Mouse (Mus musculus) lung, embryonic 15.5 days (tissue): Measurements from ENCODE around the gene Wdr18. TPM values are rescaled to one million over a fixed set of nuclear protein-coding genes. Genes with fewer than 3 reads are reported as not detected.

Experiments
- ATAC-seq: fragments of 200-750 bp; cut with Nextera tagmentation; 2 replicates; pipeline ENCODE4 v1.8.0; 2017; ENCODE audit warnings: moderate number of reproducible peaks, borderline replicate concordance; ENCODE audit not compliant: low FRiP score, low TSS enrichment; ENCODE audit errors: extremely low read depth
- H3K27ac ChIP-seq: fragments of 300-500 bp; sonication (generic); 2 replicates; pipeline ENCODE4 v1.5.1; 2015; ENCODE audit warnings: moderate library complexity, mild to moderate bottlenecking, inconsistent platforms
- H3K27me3 ChIP-seq: fragments of 300-500 bp; sonication (generic); 2 replicates; pipeline ENCODE4 v1.6.1; 2015; ENCODE audit warnings: inconsistent platforms
- H3K36me3 ChIP-seq: fragments of 300-500 bp; sonication (generic); 2 replicates; pipeline ENCODE4 v1.6.1; 2015; ENCODE audit warnings: inconsistent platforms
- H3K4me1 ChIP-seq: fragments of 300-500 bp; sonication (generic); 2 replicates; pipeline ENCODE4 v1.6.1; 2015; ENCODE audit warnings: inconsistent platforms
- H3K4me2 ChIP-seq: fragments of 300-500 bp; sonication (generic); 2 replicates; pipeline ENCODE4 v1.6.1; 2015; ENCODE audit warnings: inconsistent platforms, mild to moderate bottlenecking, moderate library complexity
- H3K4me3 ChIP-seq: fragments of 300-500 bp; sonication (generic); 2 replicates; pipeline ENCODE4 v1.5.1; 2015; ENCODE audit warnings: mild to moderate bottlenecking, inconsistent platforms
- H3K9ac ChIP-seq: fragments of 300-500 bp; sonication (generic); 2 replicates; pipeline ENCODE4 v1.6.1; 2015; ENCODE audit warnings: inconsistent platforms
- H3K9me3 ChIP-seq: fragments of 300-500 bp; sonication (generic); 2 replicates; pipeline ENCODE4 v1.6.1; 2016; ENCODE audit warnings: inconsistent platforms
- WGBS: fragments of 180-500 bp; shearing (Covaris S2); methylation state at CpG from one replicate; pipeline ENCODE4 v1.1.7; 2015; 5-methylcytosine and 5-hydroxymethylcytosine counted together
- polyA plus RNA-seq: library from polyadenylated mRNA; unstranded; fragments of >200 nt; fragmentation: Nextera tagmentation; extraction: Ambion mirVana; gene quantifications from 2 replicates; pipeline ENCODE4 v1.2.1, GENCODE M21; 2015

Gene Wdr18
- polyA plus RNA-seq, 1 experiment from 2014 or later = 95.1 TPM

DNA sequence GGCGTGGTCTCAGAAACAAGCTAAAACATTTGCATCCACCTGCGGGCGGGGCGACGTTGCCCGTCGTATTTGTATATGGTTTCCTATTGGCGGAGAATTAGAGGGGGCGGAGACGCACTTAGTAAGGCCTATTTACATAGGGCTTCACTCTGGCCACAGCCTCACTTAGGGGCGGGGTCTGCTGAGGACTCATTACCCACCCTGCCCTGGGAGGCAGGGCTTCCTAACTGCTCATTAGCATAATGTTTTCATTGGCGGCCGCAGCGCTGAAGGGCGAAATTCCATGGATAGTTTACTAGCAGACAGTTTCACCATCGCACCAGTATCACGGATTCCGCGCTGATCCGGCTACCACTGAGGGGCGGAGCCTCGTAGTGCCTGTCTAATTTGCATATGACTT, 24.9 kb downstream of the Wdr18 start:
- Histone ChIP-seq H3K36me3 (no peaks in the 10 kb centered on the region), H3K9me3 (no peaks in the 10 kb centered on the region), H3K4me2 (peak overlapping the region; percentile 91), H3K4me1 (peaks cover 55% of the 10 kb centered on the region), H3K27me3 (no peaks in the 10 kb centered on the region), H3K27ac (peak overlapping the region; percentile 99), H3K9ac (peak overlapping the region; percentile 95), H3K4me3 (peak overlapping the region; percentile 86)
- peak; percentile 91 for ATAC-seq
- WGBS = 0% methylated on average over 22 of the region's 22 CpGs

DNA sequence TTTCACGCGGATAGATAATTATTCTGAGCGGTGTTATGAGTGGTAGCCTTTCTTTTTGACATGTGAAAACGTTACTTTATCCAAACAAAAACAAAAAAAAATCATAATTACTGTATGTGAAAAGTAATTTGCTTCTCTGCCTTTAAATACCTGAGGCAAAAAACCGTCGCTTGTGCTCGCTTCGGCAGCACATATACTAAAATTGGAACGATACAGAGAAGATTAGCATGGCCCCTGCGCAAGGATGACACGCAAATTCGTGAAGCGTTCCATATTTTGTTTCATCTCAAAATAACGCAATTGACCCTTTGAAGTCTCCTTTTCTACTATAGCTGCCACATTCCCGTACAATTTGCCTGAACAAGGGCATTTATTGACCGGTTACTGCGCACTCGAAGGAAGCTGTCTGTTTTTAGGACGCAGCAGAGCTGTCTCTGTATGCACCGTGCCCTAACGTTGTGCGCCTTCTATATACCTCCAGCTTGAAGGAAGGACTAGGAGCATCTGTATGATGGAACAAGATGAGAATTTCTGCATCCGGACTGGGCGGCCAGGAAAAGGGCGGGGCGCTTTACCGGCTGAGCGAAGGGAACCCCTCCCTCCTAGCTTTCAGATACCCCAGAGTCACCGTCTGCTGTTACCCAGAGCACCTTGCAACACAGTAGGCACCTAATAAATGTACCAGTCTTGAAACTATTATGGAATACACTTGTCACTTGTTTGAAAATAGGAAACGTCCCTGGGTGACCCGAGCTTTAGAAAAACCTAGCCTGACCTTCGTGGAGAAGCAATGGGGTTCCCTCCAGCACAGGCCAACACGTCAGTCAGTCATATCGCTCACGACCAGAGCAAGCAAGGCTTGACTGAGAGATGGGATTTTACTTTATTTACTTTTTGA, 25.6 kb downstream of the Wdr18 start:
- H3K4me1 ChIP-seq = peaks cover 58% of the 10 kb centered on the region
- H3K9ac ChIP-seq = peak overlapping the region; percentile 41
- no peak for ATAC-seq
- H3K4me2 ChIP-seq = peak overlapping the region; percentile 91
- H3K4me3 ChIP-seq = peak overlapping the region; percentile 86
- WGBS = 2% methylated on average over 35 of the region's 35 CpGs
- no peaks in the 10 kb centered on the region for H3K9me3 ChIP-seq
- peak overlapping the region; percentile 99 for H3K27ac ChIP-seq
- no peaks in the 10 kb centered on the region for H3K36me3 ChIP-seq
- H3K27me3 ChIP-seq = no peaks in the 10 kb centered on the region

DNA sequence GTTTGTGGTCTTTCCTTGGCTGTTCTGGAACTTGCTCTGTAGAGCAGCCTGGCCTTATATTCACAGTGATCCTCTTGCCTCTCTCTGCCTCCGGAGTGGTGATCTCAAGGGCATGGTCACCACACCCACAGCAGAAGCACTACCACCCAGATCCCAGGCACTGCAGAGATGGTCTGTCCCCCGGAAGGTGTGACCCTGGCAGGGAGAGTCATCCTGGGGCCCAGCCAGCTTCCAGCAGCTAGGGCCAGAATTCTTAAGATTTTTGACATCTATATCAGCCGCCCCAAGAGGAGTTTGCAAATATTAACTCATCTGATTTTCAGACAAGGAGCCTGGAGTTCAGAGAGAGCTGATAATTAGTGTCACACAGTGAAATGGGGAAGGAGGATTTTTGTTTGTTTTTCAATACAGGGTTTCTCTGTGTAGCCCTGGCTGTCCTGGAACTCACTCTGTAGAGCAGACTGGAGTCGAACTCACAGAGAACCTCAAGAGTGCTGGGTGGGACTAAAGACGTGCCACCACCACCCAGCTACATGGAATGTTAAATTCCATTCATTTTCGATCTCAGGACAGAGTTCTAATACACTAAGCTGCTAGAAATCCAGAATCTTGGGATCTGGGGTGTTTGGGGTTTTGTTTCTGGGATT, 26.4 kb downstream of the Wdr18 start:
- Histone ChIP-seq H3K9ac (peak overlapping the region; percentile 41), H3K4me1 (peaks cover 66% of the 10 kb centered on the region)
- no peak for ATAC-seq

DNA sequence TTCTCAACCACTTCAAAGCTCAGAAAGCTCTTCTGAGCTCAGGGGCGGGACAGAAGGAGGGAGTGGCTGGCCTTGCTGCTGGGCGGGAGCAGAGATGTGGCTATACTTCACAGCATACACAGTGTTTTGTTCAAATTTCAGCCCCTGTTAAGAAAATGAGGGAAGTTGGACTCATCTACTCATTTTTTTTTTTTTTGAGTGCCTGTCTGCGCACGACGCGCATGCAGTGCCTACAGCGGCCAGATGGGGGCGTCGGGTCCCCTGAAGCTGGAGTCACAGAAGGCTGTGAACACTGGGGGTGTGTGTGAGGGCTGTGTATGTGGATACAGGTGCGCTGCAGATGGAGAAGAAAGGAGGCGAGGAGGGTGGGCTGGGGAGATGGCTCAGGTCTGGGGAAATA, 27.0 kb downstream of the Wdr18 start:
- peak overlapping the region; percentile 99 for H3K27ac ChIP-seq
- no peaks in the 10 kb centered on the region for H3K27me3 ChIP-seq
- H3K4me1 ChIP-seq = peaks cover 66% of the 10 kb centered on the region
- no peak overlapping the region for H3K9ac ChIP-seq
- no peak for ATAC-seq
- H3K4me2 ChIP-seq = peak overlapping the region; percentile 91
- H3K36me3 ChIP-seq = peaks cover 13% of the 10 kb centered on the region
- no peaks in the 10 kb centered on the region for H3K9me3 ChIP-seq
- H3K4me3 ChIP-seq = peak overlapping the region; percentile 86
- WGBS = 2% methylated on average over 11 of the region's 11 CpGs

More for the DNA sequence above, 26.4 kb downstream of the Wdr18 start:
- 17% methylated on average over 6 of the region's 6 CpGs for WGBS
- Histone ChIP-seq H3K4me2 (peak overlapping the region; percentile 91), H3K9me3 (no peaks in the 10 kb centered on the region), H3K27me3 (no peaks in the 10 kb centered on the region), H3K27ac (peak overlapping the region; percentile 99), H3K4me3 (peak overlapping the region; percentile 86), H3K36me3 (peaks cover 7% of the 10 kb centered on the region)

DNA sequence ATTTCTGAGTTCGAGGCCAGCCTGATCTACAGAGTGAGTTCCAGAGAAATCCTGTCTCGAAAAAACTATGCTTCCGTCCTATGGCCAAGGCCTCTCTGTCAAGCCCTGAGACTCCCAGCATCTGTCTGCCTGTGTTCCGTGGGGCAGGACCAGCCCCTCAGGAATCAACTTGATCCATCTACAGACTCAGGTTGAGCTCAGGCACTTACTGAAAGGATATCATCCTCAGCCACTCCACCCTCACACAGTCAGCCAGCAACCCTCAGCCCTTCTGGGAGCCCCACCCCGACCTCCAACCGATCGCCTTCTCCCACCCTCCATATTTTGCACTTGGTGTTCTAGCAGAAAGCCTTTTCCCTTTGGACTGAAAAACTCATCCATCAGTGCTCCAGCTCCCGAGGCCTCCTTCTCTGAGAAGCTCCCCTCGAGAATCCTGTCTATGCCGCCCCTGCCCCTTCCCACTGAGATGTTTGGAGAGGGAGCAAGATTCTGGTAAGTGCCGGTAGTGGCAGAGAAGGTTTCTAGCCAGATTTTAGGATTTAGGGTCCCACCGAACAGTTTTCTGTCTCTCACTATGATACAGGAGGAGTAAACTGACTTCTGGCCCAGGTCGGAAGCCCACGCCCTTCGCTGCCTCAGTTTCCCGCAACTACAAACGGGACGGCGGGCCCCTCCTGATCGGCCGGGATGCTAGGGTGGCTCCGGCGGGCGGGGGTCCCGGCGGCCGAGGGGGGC, 28.0 kb downstream of the Wdr18 start:
- peak overlapping the region; percentile 99 for H3K27ac ChIP-seq
- no peaks in the 10 kb centered on the region for H3K9me3 ChIP-seq
- 7% methylated on average over 27 of the region's 27 CpGs for WGBS
- H3K4me3 ChIP-seq = peak overlapping the region; percentile 86
- peaks cover 58% of the 10 kb centered on the region for H3K4me1 ChIP-seq
- ATAC-seq = no peak
- no peaks in the 10 kb centered on the region for H3K27me3 ChIP-seq
- H3K36me3 ChIP-seq = peaks cover 23% of the 10 kb centered on the region
- peak overlapping the region; percentile 91 for H3K4me2 ChIP-seq
- peak overlapping the region; percentile 93 for H3K9ac ChIP-seq

DNA sequence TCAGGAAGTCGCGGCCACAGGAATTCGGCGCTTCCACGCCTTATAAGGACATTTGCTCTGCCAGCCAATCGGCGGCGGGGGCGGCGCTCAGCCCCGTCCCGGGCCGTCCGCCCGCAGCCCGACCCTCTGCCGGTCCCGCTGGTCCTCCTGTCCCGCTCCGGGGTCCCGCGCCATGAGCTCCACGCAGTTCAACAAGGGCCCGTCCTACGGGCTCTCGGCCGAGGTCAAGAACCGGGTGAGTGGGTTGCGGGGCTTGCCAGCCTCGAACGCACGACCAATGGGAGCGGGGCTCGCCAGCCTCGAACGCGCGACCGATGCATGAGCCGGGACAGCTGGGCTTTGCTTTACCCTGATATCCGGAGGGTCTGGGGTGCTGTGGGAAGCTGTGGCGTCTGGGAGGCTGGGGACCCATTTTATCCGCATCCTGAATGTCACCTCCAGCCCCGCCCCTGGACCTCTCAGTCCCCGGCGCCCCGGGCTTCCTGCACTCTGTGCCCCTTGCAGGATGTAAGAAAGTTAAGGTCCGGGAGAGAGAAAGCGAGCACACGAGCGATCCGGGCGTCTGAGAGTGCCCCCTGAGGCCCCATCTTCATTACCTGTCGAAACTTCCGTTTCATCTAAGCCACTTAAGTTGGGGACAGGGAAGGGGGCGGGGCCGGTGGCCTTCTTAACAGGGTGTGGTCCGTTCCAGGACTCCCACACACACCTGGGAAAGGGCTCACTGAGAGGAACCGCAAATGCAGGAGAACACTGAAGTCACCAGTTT, 28.7 kb downstream of the Wdr18 start, which contains the start of gene Cnn2:
Gene Cnn2 (plus strand): TSS at position 79 of the 766 bp plus-strand sequence.
- Histone ChIP-seq H3K4me2 (peak within 1 kb of the TSS; percentile 91), H3K4me1 (peaks cover 52% of the 10 kb centered on the region), H3K27me3 (no peaks in the 10 kb centered on the region), H3K4me3 (peak within 1 kb of the TSS; percentile 86), H3K36me3 (peaks cover 30% of the 10 kb centered on the region), H3K27ac (peak within 1 kb of the TSS; percentile 99), H3K9me3 (no peaks in the 10 kb centered on the region), H3K9ac (peak within 1 kb of the TSS; percentile 93)
- ATAC-seq = peak; percentile 33; the same call in 1 of the 2 replicates
- under 1% methylated on average over 59 of the region's 59 CpGs for WGBS

DNA sequence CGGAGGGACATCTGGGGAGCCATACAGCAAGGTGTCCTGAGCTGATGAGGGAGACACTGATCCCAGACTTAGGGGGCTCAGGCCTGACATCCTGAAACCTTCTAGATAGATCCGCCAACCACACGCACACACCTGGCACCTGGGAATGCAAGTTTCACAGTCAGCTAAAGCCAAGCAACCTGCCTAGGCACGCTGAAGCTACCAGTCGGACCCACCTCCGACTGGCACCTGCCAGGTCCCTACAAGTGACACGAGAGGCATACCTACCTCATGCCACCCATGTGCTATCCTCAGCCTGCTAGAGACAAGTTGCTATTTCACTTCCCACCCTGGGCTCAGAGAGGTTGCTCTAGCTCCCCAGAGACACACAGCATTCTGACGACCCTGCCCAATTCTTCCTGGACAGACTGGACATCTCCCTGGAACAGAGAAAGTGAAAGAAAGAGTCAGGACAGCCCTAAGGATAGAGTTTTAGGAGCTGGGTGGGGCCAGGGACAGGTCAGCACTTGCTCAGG, 29.4 kb downstream of the Wdr18 start:
- Histone ChIP-seq H3K27ac (peak overlapping the region; percentile 99), H3K9me3 (no peaks in the 10 kb centered on the region), H3K4me2 (peak overlapping the region; percentile 91), H3K27me3 (no peaks in the 10 kb centered on the region), H3K36me3 (peaks cover 36% of the 10 kb centered on the region), H3K4me1 (peaks cover 52% of the 10 kb centered on the region), H3K9ac (peak overlapping the region; percentile 93), H3K4me3 (peak overlapping the region; percentile 86)
- ATAC-seq = no peak
- 21% methylated on average over 8 of the region's 8 CpGs for WGBS

DNA sequence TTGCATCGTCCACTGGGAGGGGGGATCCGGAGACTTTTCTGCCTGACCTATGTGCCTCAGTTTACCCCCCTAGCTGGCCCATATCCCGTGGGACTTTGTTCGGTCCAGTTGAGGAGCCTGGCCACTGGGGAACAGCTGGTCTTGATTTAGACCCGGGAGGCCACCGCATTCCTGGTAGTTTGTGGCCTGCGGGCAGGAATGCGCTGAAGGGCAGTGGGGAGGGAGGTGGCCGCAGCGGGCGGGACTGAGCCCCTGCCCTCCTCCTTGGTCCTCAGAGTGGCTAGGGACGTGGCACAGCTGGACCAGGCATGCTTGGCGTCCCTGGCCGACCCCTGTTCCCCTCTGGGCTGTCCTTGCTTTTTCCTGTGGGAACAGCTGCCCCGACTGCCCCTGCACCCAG, 29.9 kb downstream of the Wdr18 start:
- ATAC-seq = peak; percentile 20
- Histone ChIP-seq H3K4me3 (peak overlapping the region; percentile 86), H3K36me3 (peaks cover 42% of the 10 kb centered on the region), H3K4me2 (peak overlapping the region; percentile 91), H3K9me3 (no peaks in the 10 kb centered on the region), H3K4me1 (peaks cover 52% of the 10 kb centered on the region), H3K27ac (peak overlapping the region; percentile 99), H3K9ac (peak overlapping the region; percentile 93), H3K27me3 (no peaks in the 10 kb centered on the region)
- 7% methylated on average over 15 of the region's 15 CpGs for WGBS

DNA sequence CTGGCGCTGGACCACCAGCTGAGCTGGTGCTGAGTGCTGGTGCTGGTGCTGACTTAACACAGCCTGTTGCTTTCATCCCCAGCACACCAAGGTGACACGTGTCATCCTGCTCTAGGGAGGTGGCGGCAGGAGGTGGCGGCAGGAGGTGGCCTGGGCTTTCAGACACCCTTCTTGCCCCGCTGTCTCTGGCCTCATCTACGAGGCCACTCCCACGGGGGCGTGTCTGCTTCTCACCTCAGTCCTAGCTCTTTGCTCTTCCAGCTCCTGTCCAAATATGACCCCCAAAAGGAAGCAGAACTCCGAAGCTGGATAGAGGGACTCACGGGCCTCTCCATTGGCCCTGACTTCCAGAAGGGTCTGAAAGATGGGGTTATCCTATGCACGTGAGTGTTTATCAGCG, 31.1 kb downstream of the Wdr18 start:
- Histone ChIP-seq H3K27ac (0 out of 2 replicates have a peak overlapping the region, but pooled peaks have one; percentile 13), H3K4me1 (peaks cover 48% of the 10 kb centered on the region), H3K9me3 (no peaks in the 10 kb centered on the region), H3K27me3 (no peaks in the 10 kb centered on the region), H3K9ac (no peak overlapping the region), H3K4me3 (0 out of 2 replicates have a peak overlapping the region, but pooled peaks have one; percentile 86), H3K4me2 (peak overlapping the region; percentile 91), H3K36me3 (peaks cover 49% of the 10 kb centered on the region)
- WGBS = 73% methylated on average over 12 of the region's 12 CpGs
- no peak for ATAC-seq

DNA sequence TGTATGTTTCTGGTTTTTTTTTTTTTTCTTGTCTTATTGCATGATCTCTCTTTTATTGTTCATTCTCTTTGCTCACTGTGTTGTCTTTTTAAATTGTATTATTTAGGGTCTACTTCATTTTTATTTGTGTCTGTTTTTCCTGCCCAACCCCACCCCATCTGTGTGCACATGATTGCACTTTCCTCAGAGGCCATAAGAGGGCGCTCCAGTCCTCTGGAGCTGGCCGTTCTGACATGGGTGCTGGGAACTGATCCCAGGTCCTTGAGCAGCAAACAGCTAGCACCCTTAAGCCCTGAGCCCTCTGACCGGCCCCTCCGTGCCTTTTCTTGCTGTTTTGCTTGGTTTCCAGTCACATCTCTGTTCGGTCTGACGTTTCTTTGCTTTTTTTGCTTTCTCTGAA, 31.6 kb downstream of the Wdr18 start:
- H3K36me3 ChIP-seq = peaks cover 49% of the 10 kb centered on the region
- H3K4me1 ChIP-seq = peaks cover 45% of the 10 kb centered on the region

More for the DNA sequence above, 31.6 kb downstream of the Wdr18 start:
- ATAC-seq = no peak
- Histone ChIP-seq H3K9ac (no peak overlapping the region), H3K4me3 (no peak overlapping the region), H3K27ac (no peak overlapping the region), H3K9me3 (no peaks in the 10 kb centered on the region), H3K4me2 (no peak overlapping the region), H3K27me3 (no peaks in the 10 kb centered on the region)
- 86% methylated on average over 6 of the region's 6 CpGs for WGBS
